Mouse (Mus musculus) kidney, postnatal 4 days (tissue): Measurements from ENCODE around the gene Rtp4.

ENCODE experiments used
- DNase-seq, 2 experiments: peaks; one replicate each; pipeline ENCODE4 v3.0.0; 2021; ENCODE audit warnings: mixed read lengths in 2 of 2

Gene Rtp4

DNA sequence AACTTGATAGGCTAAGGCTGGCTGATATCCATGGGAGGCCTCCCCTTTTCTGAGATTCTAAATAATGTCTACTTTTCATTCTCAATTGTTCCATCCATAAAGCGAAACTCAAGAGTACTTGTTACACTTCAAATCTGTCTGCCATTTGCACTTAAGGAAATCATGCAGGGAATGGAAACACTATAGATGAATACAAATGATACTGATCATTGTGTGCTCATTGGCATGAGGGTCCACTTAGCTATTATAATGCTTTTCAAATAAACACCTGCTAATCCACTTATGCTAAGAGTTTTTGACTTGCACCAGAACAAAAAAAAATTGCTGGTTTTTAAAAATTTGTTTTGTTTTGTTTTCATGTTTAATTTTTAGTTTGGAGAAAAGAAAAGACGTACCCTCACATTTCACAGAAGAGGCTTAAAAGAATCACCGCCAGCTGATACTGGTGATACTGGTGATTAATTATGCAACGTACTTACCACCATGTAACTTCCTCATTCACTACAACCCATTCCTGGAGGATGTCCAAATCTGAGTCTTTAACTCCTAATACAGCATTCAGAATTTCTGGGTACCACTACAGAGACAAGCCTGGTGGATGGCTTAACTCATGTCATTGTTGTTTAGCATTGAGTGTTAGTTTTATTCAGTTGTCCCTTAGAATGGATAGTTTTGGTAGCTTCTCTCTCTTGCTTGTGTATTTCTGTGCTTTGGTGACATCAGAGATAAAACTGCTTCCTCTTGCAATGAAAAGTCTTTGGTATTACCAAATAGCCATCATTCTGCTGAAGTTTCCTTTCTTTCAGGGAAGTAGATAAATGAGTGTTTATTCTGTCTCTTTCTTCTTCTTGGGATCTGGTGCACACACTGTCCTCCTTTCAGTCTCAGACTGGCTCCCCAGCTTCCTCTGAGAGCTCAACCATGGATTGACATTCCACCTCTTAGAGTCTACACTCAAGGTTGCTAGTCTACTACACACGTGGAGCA lies 71.3 kb downstream of the Rtp4 start:
- DNase-seq: no peak

DNA sequence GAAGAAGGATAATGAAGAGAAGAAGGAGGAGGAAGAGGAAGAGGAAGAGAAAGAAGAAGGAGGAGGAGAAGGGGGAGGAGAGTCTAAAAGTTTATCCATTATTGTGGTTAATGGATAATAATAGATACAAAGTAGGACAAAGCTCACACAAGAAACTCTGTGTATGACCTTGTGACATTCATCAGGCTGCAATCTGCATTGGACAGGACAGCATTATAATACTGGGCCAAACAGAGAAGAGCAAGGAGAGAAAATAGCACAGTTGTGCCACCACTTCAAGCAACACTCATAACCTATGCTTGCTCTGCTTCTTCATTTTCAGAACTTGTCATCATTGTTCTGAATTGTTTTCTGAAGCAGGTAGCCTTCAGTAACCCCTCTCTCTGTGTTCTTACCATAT lies 72.4 kb downstream of the Rtp4 start:
- DNase-seq: no peak

DNA sequence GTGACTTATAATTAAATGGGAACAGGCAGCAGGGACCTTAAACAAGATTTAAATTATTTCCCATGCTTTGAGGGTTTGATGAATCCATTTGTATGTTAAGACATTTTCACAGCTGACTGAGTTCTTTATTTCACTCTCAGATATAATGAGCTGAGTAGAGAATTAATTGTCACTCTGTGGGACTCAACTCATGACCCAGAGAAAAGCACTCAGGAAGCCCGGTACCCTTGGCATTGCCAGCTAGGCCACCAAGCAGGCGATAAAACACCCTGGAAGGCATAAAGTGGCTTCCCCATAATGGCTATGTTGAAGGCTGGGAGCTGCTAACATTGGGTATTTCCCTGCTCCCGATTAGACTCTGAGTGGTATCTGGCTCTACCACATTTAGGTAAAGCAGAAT lies 76.6 kb downstream of the Rtp4 start:
- DNase-seq: no peak

DNA sequence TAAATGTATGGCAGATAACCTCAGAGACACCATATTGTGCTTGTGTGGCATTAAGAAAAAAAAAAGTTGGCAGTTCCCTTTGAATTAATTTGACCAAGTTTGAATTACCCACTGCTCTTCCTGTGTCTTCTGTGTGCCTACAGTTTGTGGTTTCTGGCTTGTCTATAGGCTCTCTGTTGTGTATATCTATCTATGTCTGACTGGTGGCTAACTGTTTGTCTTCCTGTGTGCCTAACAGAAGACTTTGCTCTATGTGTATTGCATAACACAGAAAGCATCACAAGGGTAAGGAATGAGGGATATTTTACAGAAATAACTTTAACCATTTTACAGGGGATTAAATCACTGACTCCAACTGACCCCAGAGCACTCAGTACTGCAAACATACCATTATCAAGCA lies 77.9 kb downstream of the Rtp4 start:
- DNase-seq: no peak

DNA sequence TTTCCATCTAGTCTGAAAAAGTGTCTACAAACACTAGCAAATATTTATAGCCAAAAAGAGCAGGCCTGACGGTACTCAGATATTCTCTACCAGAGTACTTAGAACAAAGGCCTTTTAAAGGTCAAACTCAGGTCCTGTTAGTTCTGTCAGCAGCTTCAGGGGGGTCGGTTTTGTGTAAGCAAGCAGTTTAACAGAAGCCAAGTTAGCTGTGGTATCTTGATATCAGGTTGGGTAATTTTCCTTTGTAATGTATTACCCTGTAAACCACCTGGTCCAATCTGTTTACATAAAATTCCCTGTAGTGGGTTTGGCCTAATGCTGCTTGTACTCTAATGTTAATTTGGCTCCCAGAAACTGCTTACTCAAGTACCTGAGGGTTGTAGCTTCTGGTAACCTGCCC lies 86.1 kb downstream of the Rtp4 start:
- DNase-seq: no peak

DNA sequence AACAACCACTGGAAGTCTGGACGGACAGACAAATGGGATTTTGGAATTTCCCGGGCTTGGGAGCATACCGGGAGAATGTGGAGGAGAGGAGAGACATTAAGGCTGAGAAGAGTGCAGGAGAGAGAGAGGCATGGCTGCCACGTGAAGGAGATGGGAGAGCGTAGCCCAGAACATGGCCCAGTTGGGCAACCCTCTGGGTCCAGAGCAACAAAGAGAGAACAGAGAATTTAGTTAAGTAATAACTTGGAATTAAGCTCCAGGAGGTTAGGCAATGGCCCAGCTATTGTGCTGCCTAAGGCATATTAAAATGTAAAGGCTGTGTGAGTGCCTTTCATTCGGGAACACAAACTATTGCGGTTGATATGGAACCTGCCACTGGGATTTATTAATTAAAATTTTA lies 86.6 kb downstream of the Rtp4 start:
- no peak for DNase-seq

DNA sequence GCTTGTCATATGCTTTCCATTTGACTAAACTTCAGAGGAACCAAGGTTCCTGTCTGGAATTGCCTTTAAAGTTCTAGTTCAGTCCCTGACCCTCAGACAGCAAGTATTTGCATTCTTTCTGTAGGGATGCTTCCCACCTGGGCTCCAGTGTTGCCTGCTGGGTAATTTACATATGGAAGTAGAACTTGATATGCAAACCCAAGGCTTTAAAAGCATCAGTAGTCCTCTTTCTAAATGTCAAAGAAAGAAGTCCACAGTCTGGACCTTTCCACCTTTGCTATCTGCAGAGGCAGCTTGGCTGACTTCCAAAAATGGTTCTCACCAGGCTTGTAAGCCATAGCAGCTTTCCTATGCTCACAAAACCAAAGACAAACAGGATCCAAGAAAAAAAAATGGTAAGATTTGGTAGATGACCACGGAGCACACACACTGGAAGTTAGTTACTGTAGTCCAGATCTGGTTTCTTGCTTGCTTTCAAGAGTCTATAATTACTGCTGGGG lies 87.9 kb downstream of the Rtp4 start:
- DNase-seq: no peak

DNA sequence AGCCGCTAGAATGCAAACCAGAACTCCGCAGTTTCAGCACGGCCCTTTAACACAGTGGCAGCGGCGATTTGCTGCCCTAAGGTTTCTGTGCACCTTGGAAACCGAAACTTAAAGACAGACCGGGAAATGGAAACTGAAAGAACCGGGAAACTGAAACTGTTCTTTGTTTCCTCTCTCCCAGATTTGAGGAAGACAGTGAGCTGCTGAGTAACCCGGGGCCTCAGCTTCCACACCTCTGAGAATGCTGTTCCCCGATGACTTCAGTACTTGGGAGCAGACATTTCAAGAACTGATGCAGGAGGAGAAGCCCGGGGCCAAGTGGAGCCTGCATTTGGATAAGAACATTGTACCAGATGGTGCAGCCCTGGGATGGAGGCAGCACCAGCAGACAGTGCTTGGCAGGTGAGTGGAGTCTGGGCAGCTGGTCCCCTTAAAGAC lies 89.7 kb downstream of the Rtp4 start:
- DNase-seq: peak; percentile 26 to 47

DNA sequence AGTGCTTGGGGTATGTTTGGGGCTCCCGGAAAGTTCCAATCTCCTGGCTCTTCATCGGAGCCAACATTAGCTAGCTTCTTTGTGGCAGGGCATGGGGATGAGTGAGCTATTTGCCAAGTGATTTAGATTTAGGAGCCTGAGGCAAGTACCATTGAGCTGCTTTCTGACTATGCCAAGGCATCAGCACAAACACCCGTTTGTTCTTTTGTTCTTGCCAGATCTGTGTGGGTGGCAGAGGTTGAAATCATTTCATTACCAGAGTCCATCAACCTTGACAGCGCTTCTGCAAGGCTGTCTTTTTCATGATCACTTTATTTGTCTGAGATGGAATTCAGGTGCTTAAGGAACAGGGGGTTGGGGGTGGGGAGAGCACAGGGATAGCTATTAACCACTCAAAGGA lies 104.1 kb downstream of the Rtp4 start:
- DNase-seq: no peak

DNA sequence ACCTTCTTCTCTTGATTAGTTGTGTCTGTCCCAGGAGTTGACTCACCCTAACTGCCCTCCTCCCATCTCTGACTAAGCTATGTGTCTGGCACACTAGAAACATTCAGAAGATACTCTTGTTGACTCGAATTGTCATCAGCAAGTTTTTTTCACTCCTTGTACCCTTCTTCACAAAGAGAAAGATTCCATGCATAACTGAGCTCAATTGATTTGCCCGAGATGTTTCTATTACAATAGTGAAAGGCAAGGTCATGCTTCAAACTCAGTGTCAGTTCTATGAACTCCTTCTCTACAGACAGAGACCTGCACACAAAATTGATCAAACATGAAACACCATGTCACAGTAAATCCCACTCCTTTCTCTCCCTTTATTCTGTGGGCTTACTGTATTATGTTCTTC lies 111.4 kb downstream of the Rtp4 start:
- DNase-seq: no peak

DNA sequence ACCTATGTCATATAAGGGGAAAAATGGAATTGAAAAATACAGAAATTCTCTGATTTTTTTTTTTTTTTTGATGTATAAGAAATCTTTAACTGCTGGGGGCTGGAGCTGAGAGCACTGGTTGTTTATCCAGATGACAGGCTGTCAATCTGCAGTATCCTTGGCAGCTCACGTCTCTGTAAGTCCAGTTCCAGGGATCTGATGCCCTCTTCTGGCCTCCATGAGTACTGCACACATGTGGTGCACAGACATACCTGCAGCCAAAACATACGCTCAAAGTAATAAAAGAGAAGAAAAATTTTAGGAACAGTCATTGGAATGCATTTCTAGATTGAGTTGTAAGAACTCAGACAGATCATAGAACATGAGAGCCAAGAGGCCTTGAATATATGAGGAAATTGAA lies 112.6 kb downstream of the Rtp4 start:
- peak; percentile 16 to 26 for DNase-seq

DNA sequence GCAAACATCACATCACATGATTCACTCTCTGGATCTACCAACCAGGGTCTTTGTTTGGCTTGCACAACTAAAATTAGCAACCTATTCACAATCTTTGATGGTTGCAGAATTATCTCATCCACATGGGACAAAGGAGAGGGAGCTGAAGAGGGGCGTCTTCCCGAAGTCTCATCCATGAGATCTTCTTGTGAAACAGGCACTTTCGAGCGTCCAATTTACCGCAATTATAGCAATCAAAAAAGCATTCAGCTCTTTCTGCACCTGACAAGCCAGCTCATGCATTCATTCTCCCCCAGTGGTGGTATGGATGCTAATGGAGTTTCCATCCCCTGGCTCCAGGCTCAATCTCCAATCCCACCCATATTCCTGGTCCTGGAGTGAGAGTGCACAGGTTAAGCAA lies 132.9 kb downstream of the Rtp4 start:
- DNase-seq: no peak

DNA sequence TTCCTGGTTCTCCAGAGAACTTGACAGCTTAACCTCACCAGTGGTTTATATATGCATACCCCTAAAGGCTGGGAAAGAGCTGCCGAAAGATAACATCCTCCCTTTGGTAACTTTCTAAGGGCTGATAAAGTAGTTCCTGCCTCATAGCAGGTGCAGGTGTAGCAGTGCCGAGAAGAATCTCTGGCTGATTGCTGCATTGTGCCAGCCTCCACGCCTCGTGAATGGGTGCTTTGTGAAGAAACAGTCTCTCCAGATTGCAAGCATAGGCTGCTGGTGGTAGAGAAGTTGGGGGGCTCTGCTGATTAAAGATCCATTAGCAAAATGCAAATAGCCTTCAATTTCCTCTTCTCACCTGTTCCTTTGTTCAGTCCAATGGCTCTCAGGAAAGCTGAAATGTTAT lies 133.4 kb downstream of the Rtp4 start:
- no peak for DNase-seq

DNA sequence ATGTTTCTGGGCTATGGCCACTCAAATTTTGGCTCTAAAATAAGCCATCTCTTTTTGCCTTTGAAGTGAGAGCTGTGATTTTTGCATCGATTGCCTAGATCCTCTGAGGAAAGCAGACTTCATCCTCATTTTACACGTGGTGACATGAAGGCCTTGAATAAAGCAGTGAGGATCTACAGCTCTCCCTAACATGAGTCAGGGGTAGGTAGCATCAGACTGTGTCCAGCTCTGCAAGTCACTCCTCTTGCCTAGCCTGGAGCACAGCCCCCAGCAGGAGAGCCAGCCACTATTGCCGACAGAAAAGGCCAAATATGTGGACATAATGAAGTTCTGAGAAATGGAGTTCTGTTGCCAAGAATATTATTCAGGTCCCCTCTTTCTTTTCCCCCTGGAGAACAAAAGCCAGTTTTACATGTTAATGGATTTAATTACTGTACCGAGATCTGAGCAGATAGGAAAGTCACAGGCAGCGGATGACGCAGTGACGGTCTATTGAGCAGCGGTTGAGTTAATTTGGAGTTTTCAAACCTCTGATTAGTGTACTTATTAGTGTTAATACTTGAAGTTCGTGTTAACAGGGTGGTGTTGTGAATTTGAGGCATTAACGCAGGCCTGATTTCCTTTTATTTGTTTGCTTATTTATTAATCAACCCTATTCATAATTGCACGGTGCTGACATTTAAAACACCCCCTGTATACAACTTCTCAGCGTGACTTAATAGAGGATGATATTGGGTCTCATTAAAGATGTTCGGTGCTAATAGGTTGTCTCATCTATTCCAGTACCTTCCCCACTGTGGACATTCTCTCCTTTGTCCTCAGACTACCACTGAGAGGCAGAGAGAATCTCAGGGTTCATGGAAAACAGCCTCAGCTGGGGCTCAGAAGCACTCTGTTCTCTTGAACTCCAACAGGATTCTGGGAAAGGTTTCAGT lies 139.8 kb downstream of the Rtp4 start:
- DNase-seq: no peak
